Mouse (Mus musculus) hindbrain, embryonic 10.5 days (tissue): Measurements from ENCODE around the gene Abcg4. TPM values are rescaled to one million over a fixed set of nuclear protein-coding genes. Genes with fewer than 3 reads are reported as not detected.
"Not testable (repeated sequence)": the region's sequence is repeated elsewhere in the genome, so short reads cannot be mapped to it uniquely, and the experiment has no call there.

ENCODE experiments used
- DNase-seq: peaks from one replicate; pipeline ENCODE4 v3.0.0-alpha.2; 2017; ENCODE audit warnings: low spot score
- H3K27ac ChIP-seq: fragments of 300-500 bp; sonication (generic); 2 replicates; pipeline ENCODE4 v1.5.1; 2016; ENCODE audit warnings: mild to moderate bottlenecking, moderate library complexity
- H3K27me3 ChIP-seq: fragments of 300-500 bp; sonication (generic); 2 replicates; pipeline ENCODE4 v1.6.1; 2016; ENCODE audit warnings: mild to moderate bottlenecking; ENCODE audit not compliant: poor library complexity, insufficient read depth, severe bottlenecking
- H3K36me3 ChIP-seq: fragments of 300-500 bp; sonication (generic); 2 replicates; pipeline ENCODE4 v1.6.1; 2016; ENCODE audit warnings: mild to moderate bottlenecking, moderate library complexity
- H3K4me1 ChIP-seq: fragments of 300-500 bp; sonication (generic); replicated peaks from 2 replicates; pipeline ENCODE4 v1.6.1; 2016; ENCODE audit warnings: mild to moderate bottlenecking
- H3K4me3 ChIP-seq: fragments of 300-500 bp; sonication (generic); 2 replicates; pipeline ENCODE4 v1.5.1; 2016; ENCODE audit warnings: mild to moderate bottlenecking, moderate library complexity
- H3K9me3 ChIP-seq: fragments of 300-500 bp; sonication (generic); 2 replicates; pipeline ENCODE4 v1.6.1; 2016; ENCODE audit warnings: mild to moderate bottlenecking, moderate library complexity
- WGBS: fragments of 180-500 bp; shearing (Covaris S2); methylation state at CpG from one replicate; pipeline ENCODE4 v1.1.7; 2016; 5-methylcytosine and 5-hydroxymethylcytosine counted together
- polyA plus RNA-seq: library from polyadenylated mRNA; unstranded; fragments of >200 nt; fragmentation: Nextera tagmentation; extraction: Ambion mirVana; gene quantifications from 2 replicates; pipeline ENCODE4 v1.2.1, GENCODE M21; 2016

The Abcg4 gene
- polyA plus RNA-seq, 1 experiment from 2014 or later, result 7.2 TPM

DNA sequence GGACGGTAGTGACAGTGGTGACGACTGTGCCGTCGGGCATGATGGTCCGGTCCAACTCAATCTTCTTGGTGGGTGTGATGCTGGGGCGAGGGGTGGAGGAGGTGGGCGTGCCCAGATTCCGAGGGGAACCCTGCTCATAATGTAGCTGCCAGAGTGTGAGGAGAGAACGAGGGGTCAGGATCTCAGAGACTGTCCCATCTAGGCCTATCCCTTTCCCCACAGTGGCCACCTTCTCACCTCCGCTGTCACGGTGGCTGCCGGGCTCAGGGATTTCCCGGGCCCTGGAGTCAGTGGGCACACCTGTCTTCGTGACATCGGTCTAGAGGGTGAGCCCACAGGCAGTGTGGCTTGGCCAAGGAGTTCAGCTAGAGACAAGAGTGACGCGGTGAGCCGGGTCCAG lies 26.5 kb upstream of the Abcg4 start:
- no peak for DNase-seq
- Histone ChIP-seq H3K4me3 (no peak overlapping the region), H3K27me3 (peaks cover 36% of the 10 kb centered on the region), H3K27ac (no peak overlapping the region), H3K9me3 (no peaks in the 10 kb centered on the region), H3K4me1 (peaks cover 51% of the 10 kb centered on the region), H3K36me3 (peaks cover 63% of the 10 kb centered on the region)
- WGBS, result 93% methylated on average over 18 of the region's 18 CpGs

DNA sequence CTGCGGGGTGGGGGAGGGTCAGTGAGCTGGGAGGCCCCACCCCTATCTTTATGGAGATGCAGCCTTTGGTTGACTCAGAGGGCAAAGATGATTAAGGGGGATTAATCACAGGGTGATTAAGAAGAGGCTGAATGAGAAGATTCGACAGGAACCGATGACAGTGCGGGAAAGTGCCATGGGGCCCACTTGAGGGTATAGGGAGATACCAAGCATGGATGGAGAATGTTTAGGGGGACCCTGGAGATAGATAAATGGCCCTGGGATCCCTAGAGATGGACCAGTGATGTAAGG lies 25.8 kb upstream of the Abcg4 start:
- H3K36me3 ChIP-seq, result peaks cover 63% of the 10 kb centered on the region
- DNase-seq, result no peak
- no peak overlapping the region for H3K4me3 ChIP-seq
- H3K4me1 ChIP-seq, result peaks cover 45% of the 10 kb centered on the region
- H3K9me3 ChIP-seq, result no peaks in the 10 kb centered on the region
- 78% methylated on average over 4 of the region's 4 CpGs for WGBS
- H3K27ac ChIP-seq, result no peak overlapping the region
- H3K27me3 ChIP-seq, result peaks cover 36% of the 10 kb centered on the region

DNA sequence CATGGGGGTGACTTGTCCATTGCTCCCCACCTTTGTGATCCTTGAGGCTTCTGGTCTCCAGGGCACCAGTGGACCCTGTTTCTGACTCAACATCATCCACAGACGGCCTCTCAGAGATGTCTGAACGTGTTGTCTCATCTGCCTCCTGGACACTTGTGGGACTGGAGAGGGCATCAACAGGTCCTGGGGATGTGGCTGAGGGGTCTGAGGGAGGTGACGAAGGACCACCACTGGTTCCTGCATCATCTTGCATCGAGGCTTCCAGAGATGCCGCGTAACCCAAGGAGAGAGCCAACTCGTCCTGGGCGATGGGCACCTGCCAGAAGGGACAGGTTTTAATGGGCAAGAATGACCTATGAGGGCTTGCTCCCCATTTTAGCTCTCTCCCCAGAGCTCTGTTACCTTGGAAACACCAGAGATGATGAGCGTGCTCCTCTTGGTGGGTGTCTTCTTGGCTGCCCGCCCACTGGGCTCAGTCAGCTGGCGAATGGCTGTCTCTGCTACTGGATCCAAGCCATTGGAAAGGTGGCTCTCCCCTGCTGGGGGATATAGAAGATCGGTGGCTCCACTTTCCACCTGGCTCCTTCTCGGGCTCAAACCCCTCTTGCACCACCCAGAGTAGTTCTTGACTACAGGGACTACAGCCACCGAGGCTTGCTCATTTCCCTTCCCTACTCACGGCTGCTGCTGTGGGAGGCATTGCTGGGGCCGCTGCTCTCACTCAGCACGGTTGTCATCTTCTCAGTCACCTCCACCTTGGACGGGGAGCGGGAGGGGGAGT lies 25.3 kb upstream of the Abcg4 start:
- Histone ChIP-seq H3K36me3 (peaks cover 63% of the 10 kb centered on the region), H3K9me3 (no peaks in the 10 kb centered on the region), H3K27ac (no peak overlapping the region), H3K4me1 (peaks cover 40% of the 10 kb centered on the region), H3K4me3 (no peak overlapping the region), H3K27me3 (peaks cover 30% of the 10 kb centered on the region)
- WGBS, result 78% methylated on average over 19 of the region's 19 CpGs
- DNase-seq, result no peak

DNA sequence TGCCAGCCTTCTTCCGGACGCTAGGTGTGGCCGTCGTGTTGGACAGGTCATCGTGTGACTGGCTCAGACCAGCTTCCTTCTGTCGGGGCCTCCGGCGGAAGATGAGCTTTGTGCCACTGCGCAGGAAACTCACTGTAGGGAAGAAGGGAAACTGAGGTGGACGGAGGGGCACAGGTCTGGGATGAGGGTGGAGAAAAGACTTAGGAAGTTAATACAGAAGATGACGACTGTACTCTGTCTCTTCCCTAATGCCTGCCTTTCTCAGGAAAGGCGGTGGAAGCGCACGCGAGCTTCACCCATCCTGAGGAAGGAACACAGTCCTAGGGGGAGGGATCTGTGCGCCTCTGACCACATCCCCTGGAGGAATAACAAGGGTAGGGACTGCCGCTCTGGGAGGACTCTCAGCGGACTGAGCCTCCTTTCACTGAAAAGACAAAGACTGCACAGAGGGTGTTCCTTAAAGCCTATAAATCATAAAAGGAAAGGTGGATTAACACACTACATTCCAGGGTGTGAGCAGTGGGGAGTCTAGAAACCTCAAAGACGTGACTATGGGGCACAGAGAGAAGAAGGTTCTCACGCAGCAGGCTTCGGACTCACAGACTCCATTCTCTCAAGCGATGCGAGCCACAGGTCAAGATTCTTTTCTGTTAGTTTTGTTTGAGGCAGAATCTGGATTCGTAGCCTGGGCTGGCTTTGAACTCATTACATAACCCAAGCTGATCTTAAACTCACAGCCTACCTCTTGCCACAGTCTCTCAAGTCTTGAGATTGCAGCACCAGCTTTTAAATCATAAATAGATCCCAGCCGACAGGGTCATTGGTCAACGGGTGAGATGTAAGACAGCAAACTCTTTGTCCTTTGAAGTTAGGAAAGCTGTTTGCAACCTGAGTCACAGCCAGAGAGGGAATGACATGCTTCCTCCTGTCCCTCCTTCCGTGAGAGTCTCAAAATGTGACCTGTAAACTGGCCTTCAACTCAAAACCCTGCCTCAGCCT lies 23.0 kb upstream of the Abcg4 start:
- peaks cover 24% of the 10 kb centered on the region for H3K27me3 ChIP-seq
- 6% methylated on average over 27 of the region's 27 CpGs for WGBS
- H3K9me3 ChIP-seq, result no peaks in the 10 kb centered on the region
- DNase-seq, result peak; percentile 23
- peak overlapping the region; percentile 54 for H3K27ac ChIP-seq
- H3K4me1 ChIP-seq, result peaks cover 21% of the 10 kb centered on the region
- peak overlapping the region; percentile 23 for H3K4me3 ChIP-seq
- H3K36me3 ChIP-seq, result peaks cover 55% of the 10 kb centered on the region

DNA sequence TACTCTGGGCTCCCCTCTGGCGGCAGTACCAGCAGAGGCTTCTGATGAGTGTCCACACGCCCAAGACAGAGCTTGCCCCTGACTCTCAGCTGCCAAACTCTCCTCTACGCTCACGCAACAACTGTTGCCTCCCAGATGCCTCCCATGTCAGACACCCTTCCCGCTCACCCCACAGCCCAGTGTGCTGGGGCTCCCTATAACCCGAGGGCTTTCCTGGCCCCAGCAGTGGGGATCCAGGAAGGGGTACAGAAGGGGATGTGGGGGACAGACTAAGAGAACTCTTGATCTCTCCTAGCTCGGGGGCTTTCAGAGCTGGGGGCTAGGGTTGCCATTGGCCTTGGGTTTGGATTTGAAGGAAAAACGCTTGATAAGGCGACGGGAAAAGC lies 22.3 kb upstream of the Abcg4 start:
- H3K4me3 ChIP-seq, result peak overlapping the region; percentile 23; the same call in 1 of the 2 replicates
- peaks cover 24% of the 10 kb centered on the region for H3K27me3 ChIP-seq
- peaks cover 48% of the 10 kb centered on the region for H3K36me3 ChIP-seq
- no peak for DNase-seq
- H3K9me3 ChIP-seq, result no peaks in the 10 kb centered on the region
- 22% methylated on average over 10 of the region's 10 CpGs for WGBS
- peaks cover 21% of the 10 kb centered on the region for H3K4me1 ChIP-seq
- H3K27ac ChIP-seq, result peak overlapping the region; percentile 54

DNA sequence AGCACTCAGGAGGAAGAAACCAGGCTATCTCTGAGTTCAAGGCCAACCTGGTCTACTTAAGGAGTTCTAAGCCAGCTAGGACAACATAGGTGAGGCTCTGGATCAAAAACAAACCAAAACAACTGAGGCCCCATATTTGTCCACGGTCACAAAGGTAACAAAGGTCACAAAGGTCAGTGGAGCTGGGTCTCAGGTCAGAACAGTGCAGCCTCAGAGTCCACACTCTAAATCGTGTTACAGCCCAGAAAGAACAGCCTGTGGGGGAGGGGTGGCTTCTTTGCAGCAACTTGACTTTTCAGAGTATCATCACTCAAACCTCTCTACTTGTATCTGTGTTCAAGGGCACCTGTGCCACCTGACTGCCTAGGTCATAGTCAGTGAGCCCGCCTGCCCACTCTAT lies 21.3 kb upstream of the Abcg4 start:
- Histone ChIP-seq H3K4me1 (peaks cover 25% of the 10 kb centered on the region), H3K9me3 (no peaks in the 10 kb centered on the region), H3K27ac (no peak overlapping the region), H3K4me3 (no peak overlapping the region), H3K36me3 (peaks cover 38% of the 10 kb centered on the region), H3K27me3 (peaks cover 24% of the 10 kb centered on the region)
- DNase-seq, result no peak
- WGBS, result 64% methylated on average over 3 of the region's 3 CpGs

DNA sequence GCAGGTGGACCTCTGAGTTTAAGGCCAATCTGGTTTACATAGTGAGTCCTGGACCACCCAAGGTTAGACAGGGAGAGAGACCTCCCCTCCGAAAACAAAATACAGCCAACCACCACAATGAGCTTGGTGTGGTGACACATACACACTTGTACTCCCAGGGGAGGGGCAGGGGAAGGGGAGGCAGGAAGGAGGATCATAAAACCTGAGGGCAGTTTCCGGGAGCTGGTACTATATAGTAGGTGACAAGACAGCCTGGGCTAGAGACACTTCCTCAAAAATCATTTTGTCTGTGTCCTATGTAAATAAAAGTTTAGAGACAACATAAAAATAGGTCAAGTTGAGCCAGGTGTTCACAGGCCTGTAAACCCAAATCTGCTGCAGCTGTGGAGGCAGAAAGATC lies 18.8 kb upstream of the Abcg4 start:
- Histone ChIP-seq H3K27ac (no peak overlapping the region), H3K4me1 (peaks cover 39% of the 10 kb centered on the region), H3K9me3 (no peaks in the 10 kb centered on the region), H3K36me3 (peaks cover 23% of the 10 kb centered on the region), H3K27me3 (peaks cover 18% of the 10 kb centered on the region), H3K4me3 (no peak overlapping the region)
- DNase-seq, result no peak
- WGBS, result 91% methylated on average over 2 of the region's 2 CpGs

DNA sequence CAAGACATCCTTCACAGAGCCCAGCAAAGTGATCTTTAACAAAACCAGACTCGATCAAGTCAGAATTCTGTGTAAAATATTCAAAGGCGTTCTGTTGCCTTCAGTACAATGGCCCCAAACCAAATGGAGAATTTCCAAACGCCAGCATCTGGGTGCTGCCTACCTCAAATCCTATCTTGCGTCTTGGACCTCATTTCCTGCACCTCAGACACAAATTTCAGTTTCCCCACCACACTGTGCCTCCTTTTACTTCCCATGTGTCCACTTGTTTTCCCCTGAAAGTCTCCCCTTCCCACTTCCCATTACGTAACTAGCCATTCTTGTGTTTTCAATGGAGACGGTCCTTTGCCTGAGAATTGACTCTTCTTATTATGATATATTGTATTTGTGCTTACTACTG lies 18.1 kb upstream of the Abcg4 start:
- Histone ChIP-seq H3K36me3 (peaks cover 24% of the 10 kb centered on the region), H3K27ac (no peak overlapping the region), H3K27me3 (peaks cover 14% of the 10 kb centered on the region), H3K9me3 (no peaks in the 10 kb centered on the region), H3K4me1 (peaks cover 33% of the 10 kb centered on the region), H3K4me3 (no peak overlapping the region)
- 88% methylated on average over 6 of the region's 6 CpGs for WGBS
- no peak for DNase-seq

DNA sequence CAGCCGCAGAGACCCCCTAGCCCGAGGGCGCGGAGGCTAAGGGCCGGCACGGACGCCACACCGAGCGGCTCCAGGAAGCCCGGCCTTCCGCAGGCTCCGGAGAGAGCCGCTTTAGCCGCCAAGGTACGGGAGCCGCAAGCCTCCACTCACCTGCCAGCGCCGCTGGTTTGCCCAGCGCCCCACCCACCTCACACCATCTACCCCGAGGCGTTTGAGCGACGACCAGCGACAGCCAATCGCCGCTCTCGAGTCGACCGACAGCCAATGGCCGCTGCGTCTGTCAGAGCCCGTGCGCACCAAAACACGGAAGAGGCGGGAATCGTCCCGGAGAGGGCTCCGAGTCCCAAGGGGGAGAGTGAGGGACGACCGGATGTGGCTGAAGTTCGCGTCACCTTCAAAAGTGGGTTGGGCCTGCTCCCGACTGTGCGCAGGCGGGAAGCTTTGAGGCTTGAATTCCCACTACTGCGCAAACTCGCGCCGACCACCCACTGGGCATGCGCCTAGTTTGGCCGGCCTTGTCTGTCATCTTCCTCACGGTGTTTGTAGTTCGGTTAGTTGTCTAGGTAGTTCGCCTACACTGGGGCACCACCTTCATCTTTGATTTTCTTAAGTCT lies 17.2 kb upstream of the Abcg4 start, which contains the start of gene Hinfp:
TSS of gene Hinfp (minus strand) at position 206 of the 614 bp plus-strand sequence.
- DNase-seq, result peak; percentile 98
- Histone ChIP-seq H3K4me1 (peaks cover 24% of the 10 kb centered on the region), H3K4me3 (peak within 1 kb of the TSS; percentile 98), H3K27ac (peak within 1 kb of the TSS; percentile 93), H3K9me3 (no peaks in the 10 kb centered on the region), H3K27me3 (peaks cover 4% of the 10 kb centered on the region), H3K36me3 (peaks cover 29% of the 10 kb centered on the region)
- under 1% methylated on average over 54 of the region's 54 CpGs for WGBS

DNA sequence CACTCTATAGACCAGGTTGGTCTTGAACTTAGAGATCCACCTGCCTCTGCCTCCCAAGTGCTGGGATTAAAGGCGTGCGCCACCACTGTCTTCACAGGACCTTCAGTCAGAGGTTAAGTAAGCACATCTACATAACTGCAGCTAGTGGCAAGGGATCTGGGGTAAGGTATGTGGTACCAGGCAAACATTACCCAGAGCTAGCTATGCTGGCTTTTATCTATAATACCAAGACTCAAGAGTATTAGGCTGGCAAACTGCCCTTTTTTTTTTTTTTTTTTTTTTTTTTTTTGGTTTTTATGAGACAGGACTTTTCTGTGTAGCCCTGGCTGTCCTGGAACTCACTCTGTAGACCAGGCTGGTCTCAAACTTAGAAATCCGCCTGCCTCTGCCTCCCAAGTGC lies 11.6 kb upstream of the Abcg4 start:
- H3K27me3 ChIP-seq, DNase-seq, H3K4me3 ChIP-seq, H3K27ac ChIP-seq, H3K9me3 ChIP-seq: not testable (repeated sequence)
- 94% methylated on average over 3 of the region's 3 CpGs for WGBS
- H3K4me1 ChIP-seq, result peaks cover 17% of the 10 kb centered on the region
- H3K36me3 ChIP-seq, result peaks cover 80% of the 10 kb centered on the region

DNA sequence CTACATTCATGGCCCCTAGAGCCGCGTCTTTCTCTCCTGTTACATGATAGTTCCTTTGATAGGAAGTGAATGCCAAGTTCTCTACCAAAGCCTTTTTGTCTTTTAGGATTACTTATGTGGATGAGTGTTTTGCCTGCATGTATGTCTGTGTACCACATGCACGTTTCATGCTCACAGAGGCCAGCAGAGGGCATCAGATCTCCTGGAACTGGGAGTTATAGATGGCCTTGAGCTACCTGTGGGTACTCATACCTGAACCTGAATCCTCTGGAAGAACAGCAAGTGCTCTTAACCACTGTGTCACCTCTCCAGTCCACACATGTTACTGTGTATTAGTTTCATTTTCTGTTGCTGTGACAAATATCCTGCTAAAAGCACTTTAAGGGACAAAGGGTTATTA lies 4.1 kb upstream of the Abcg4 start:
- Histone ChIP-seq H3K27me3 (peaks cover 31% of the 10 kb centered on the region), H3K4me1 (peaks cover 19% of the 10 kb centered on the region), H3K4me3 (no peak overlapping the region), H3K9me3 (peaks cover 2% of the 10 kb centered on the region; the same call in 1 of the 2 replicates), H3K27ac (no peak overlapping the region), H3K36me3 (peaks cover 76% of the 10 kb centered on the region)
- peak; percentile 37 for DNase-seq
- WGBS, result 75% methylated on average over 3 of the region's 3 CpGs

DNA sequence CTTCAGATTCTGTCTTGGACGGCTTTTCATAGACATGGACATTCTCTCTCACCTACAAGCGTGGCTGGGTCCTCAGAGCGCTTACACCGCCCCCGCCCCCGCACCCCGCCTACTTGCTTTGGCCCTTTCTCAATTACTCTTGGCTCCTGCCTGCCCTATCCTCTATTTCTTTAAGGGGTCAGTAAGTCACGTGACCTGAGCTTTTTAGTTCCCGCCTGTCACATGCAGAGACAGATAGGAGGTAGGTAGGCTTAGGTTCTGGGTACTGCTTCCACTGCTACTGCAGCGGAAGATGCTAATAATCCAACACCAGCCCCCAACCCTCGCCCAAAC lies 510 bp upstream of the Abcg4 start:
- 6% methylated on average over 11 of the region's 11 CpGs for WGBS
- Histone ChIP-seq H3K27ac (peak overlapping the region; percentile 87; the same call in 1 of the 2 replicates), H3K27me3 (peaks cover 55% of the 10 kb centered on the region), H3K9me3 (peaks cover 2% of the 10 kb centered on the region; the same call in 1 of the 2 replicates), H3K4me1 (peaks cover 35% of the 10 kb centered on the region), H3K4me3 (peak overlapping the region; percentile 78), H3K36me3 (peaks cover 42% of the 10 kb centered on the region)
- DNase-seq, result peak; percentile 29
